Mouse (Mus musculus) forebrain, embryonic 14.5 days (tissue): ENCODE measurements around the gene Fam71f2. TPM values are rescaled to one million over a fixed set of nuclear protein-coding genes. Genes with fewer than 3 reads are reported as not detected.

ENCODE experiments used
- ATAC-seq: fragments of 200-750 bp; cut with Nextera tagmentation; 2 replicates; pipeline ENCODE4 v1.8.0; 2017; ENCODE audit warnings: mild to moderate bottlenecking, moderate library complexity
- DNase-seq: peaks from one replicate; pipeline ENCODE4 v3.0.0-alpha.2; 2015; ENCODE audit warnings: low spot score
- H3K27ac ChIP-seq: fragments of 300-500 bp; sonication (generic); 2 replicates; pipeline ENCODE4 v1.5.1; 2014; ENCODE audit warnings: low read depth, mild to moderate bottlenecking, control low read depth, low read length, moderate library complexity
- H3K27me3 ChIP-seq: fragments of 300-500 bp; sonication (generic); replicated peaks from 2 replicates; pipeline ENCODE4 v1.6.1; 2014; ENCODE audit warnings: low read length, control low read depth, mixed read lengths; ENCODE audit not compliant: control insufficient read depth, insufficient read depth
- H3K36me3 ChIP-seq: fragments of 300-500 bp; sonication (generic); 2 replicates; pipeline ENCODE4 v1.6.1; 2014; ENCODE audit warnings: low read length, control low read depth; ENCODE audit not compliant: control insufficient read depth, insufficient read depth
- H3K4me1 ChIP-seq: fragments of 300-500 bp; sonication (generic); 2 replicates; pipeline ENCODE4 v1.6.1; 2014; ENCODE audit warnings: antibody characterized with exemption, low read length, control low read depth; ENCODE audit not compliant: control insufficient read depth, insufficient read depth
- H3K4me2 ChIP-seq: fragments of 300-500 bp; sonication (generic); 2 replicates; pipeline ENCODE4 v1.6.1; 2014; ENCODE audit warnings: mild to moderate bottlenecking, control low read depth, low read length
- H3K4me3 ChIP-seq: fragments of 300-500 bp; sonication (generic); 2 replicates; pipeline ENCODE4 v1.5.1; 2014; ENCODE audit warnings: low read depth, low read length, control low read depth
- H3K9ac ChIP-seq: fragments of 300-500 bp; sonication (generic); 2 replicates; pipeline ENCODE4 v1.6.1; 2014; ENCODE audit warnings: mild to moderate bottlenecking, low read length, control low read depth, moderate library complexity
- H3K9me3 ChIP-seq: fragments of 300-500 bp; sonication (generic); replicated peaks from 2 replicates; pipeline ENCODE4 v1.6.1; 2016; ENCODE audit warnings: low read length, control low read depth, mixed read lengths; ENCODE audit not compliant: control insufficient read depth
- WGBS: fragments of 180-500 bp; shearing (Covaris S2); extraction: QIAGEN DNeasy Blood & Tissue Kit; methylation state at CpG from one replicate; pipeline ENCODE4 v1.1.7; 2014; 5-methylcytosine and 5-hydroxymethylcytosine counted together
- polyA plus RNA-seq: library from polyadenylated mRNA; unstranded; fragments of >200 nt; fragmentation: Nextera tagmentation; extraction: Ambion mirVana; gene quantifications from 2 replicates; pipeline ENCODE4 v1.2.1, GENCODE M21; 2014

Fam71f2 gene
- polyA plus RNA-seq, 1 experiment from 2014 or later = 1.0 TPM

DNA sequence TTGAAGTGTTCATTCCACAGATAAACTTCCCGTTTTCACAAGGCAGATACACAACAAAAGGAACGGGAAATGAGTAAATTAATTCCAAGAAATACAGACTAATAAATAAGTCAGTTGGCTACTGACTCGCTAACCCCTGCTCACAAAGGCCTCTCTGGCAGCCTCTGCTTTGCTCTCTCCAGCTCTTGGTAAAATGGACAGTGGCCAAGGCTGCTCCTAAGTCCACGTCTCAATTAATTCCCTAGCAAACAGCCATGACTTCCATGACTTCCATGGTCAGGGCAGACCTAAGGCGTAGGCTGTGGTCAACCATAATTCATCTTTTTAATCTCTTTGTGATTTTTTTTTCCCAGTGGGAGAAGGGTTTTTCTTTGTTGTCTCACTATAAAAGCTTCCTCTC, 8.6 kb downstream of the Fam71f2 start:
- Histone ChIP-seq H3K36me3 (no peaks in the 10 kb centered on the region), H3K4me1 (no peaks in the 10 kb centered on the region), H3K9me3 (no peaks in the 10 kb centered on the region), H3K27ac (no peak overlapping the region), H3K4me2 (no peak overlapping the region), H3K4me3 (no peak overlapping the region), H3K9ac (no peak overlapping the region), H3K27me3 (no peaks in the 10 kb centered on the region)
- DNase-seq (no peak), ATAC-seq (no peak)
- 50% methylated on average over 5 of the region's 5 CpGs for WGBS

DNA sequence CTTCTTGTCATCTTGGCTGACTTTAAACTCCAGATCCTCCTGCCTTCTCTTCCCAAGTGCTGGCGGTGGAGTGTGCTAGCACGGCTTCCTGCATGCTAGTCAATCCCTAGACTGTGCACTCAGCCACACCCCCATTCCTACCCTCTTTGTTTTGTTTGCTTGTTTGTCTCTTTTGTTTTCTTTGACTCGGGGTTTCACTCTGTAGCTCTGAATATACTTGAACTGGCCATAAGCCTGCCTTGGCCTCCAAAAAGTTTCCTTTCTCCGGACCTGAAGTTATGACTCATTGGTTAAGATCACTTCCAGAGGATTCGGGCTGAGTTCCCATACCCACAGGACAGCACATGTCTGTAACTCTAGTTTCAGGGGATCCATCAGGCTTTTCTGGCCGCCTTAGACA, 9.3 kb downstream of the Fam71f2 start:
- 55% methylated on average over 6 of the region's 6 CpGs for WGBS
- Histone ChIP-seq H3K27ac (no peak overlapping the region), H3K9ac (no peak overlapping the region), H3K4me3 (no peak overlapping the region), H3K4me1 (no peaks in the 10 kb centered on the region), H3K4me2 (no peak overlapping the region), H3K9me3 (no peaks in the 10 kb centered on the region), H3K27me3 (no peaks in the 10 kb centered on the region), H3K36me3 (no peaks in the 10 kb centered on the region)
- no peak for DNase-seq
- ATAC-seq = no peak

DNA sequence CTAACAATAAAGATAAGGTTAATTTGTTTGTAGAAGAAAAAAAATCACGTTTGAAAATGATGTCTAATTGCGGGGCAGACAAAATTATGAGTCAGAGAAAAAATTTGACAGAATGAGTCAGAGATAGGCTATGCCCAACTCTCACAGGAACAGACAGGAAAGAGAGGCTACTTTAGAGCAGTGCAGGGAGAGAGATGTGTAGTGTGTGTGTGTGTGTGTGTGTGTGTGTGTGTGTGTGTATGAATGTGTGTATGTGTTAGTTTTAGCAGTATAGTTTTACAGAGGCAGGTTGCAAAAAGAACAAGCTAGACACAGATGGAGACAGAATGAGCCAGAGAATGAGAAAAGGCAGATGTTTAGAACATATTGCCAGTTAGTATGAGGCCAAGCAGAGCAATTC, 19.7 kb downstream of the Fam71f2 start:
- Histone ChIP-seq H3K4me1 (no peaks in the 10 kb centered on the region), H3K36me3 (no peaks in the 10 kb centered on the region), H3K27ac (no peak overlapping the region), H3K4me2 (no peak overlapping the region), H3K9ac (no peak overlapping the region), H3K9me3 (no peaks in the 10 kb centered on the region), H3K4me3 (no peak overlapping the region), H3K27me3 (no peaks in the 10 kb centered on the region)
- 73% methylated on average over 2 of the region's 2 CpGs for WGBS
- DNase-seq (no peak), ATAC-seq (no peak)

DNA sequence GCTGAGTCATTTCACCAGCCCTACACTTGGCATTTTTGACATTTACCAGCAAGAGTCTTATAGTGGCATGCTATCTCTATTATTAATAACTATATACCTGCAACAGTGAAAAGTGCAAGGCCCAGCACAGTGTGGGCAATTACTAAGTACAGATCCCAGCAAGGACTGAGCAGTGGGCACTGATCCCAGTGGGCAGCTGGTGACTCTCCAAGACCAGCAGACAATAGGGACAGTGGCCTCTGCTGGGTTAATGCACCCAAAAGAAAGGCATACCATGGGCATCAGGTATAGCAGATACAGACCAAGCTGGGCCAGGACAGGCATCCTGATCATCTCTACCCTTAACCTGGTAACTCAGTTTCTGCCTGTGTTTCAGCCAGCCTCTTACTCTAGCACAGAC, 23.9 kb downstream of the Fam71f2 start:
- DNase-seq (no peak), ATAC-seq (no peak)
- H3K4me2 ChIP-seq = no peak overlapping the region
- H3K27me3 ChIP-seq = no peaks in the 10 kb centered on the region
- H3K4me1 ChIP-seq = no peaks in the 10 kb centered on the region
- no peak overlapping the region for H3K27ac ChIP-seq
- H3K9ac ChIP-seq = no peak overlapping the region
- H3K4me3 ChIP-seq = no peak overlapping the region
- 0 out of 2 replicates have a peak, but pooled peaks cover 3% of the 10 kb centered on the region for H3K9me3 ChIP-seq
- H3K36me3 ChIP-seq = no peaks in the 10 kb centered on the region

DNA sequence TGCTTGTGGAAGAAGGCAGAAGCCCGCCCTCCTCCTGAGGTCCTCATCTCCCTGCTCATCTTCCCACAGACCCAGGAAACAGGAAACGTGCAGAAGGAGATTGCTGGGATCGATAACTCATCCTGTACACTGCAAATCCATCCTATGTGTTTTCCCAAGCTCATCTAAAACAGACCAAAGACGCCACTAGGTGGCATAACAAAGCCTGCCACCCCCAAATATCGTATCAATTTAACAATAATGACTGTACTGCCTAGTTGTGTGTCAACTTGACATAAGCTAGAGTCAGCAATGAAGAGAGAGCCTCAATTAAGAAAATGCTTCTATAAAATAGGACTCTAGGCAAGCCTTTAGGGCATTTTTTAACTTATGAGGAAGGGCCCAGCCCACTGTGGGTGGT, 24.3 kb downstream of the Fam71f2 start:
- Histone ChIP-seq H3K9ac (no peak overlapping the region), H3K27me3 (no peaks in the 10 kb centered on the region), H3K4me1 (no peaks in the 10 kb centered on the region), H3K4me2 (no peak overlapping the region), H3K9me3 (0 out of 2 replicates have a peak, but pooled peaks cover 3% of the 10 kb centered on the region), H3K27ac (no peak overlapping the region), H3K36me3 (no peaks in the 10 kb centered on the region), H3K4me3 (no peak overlapping the region)
- no peak for ATAC-seq
- WGBS = 61% methylated on average over 5 of the region's 5 CpGs
- DNase-seq = no peak

DNA sequence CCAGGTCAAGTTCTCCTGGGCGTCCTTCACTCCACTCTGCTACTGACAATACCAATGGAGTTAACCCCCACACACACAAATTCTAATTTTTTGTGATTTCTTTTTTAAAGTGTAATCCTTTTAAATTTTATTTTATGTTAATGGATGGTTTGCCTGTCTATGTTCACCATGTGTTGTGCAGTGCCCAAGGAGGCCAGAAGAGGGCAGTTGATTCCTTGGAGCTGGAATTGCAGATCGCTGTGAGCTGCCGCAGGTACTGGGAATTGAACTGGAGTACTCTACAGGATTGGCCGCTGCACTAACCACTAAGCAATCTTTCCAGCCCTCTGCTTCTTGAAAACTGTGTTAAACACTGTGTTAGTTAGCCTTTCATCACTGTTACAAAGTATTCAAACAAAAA, 26.1 kb downstream of the Fam71f2 start:
- ATAC-seq = no peak
- DNase-seq = no peak
- H3K27ac ChIP-seq = no peak overlapping the region
- no peaks in the 10 kb centered on the region for H3K27me3 ChIP-seq
- 0 out of 2 replicates have a peak, but pooled peaks cover 3% of the 10 kb centered on the region for H3K9me3 ChIP-seq
- no peaks in the 10 kb centered on the region for H3K36me3 ChIP-seq
- H3K4me3 ChIP-seq = no peak overlapping the region
- H3K9ac ChIP-seq = no peak overlapping the region
- 93% methylated on average over 4 of the region's 4 CpGs for WGBS
- H3K4me2 ChIP-seq = no peak overlapping the region
- H3K4me1 ChIP-seq = no peaks in the 10 kb centered on the region

DNA sequence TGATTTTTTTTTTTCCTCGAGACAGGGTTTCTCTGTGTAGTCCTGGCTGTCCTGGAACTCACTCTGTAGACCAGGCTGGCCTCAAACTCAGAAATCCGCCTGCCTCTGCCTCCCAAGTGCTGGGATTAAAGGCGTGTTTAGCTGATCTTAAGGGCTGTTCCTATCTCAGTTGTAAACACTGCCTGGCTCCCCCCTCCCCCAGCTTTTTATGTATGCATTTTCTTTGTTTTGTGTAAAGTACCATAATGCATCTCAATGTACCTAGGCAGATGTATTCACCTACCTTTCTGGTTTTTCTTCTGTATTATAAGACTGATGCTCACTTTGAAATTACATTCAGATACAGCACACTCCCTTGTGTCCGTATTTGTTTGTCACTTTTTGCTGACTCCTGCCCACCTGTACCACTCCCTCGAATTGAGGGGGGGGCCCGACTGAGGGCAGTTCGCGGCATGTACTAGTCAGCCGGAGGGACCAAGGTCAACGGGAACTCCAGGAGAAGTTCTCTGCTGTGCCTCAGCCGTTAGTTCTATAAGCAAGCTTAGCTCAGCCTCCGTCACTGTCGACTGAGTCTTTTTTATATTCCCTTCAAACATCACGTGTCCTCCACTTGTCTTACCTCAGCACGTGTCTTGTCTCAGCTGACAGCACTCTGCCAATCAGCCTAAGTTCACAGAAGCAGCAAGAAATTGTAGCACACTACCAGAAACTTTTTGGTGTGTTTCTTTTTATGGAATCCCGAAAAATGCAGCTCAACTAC, 29.6 kb downstream of the Fam71f2 start:
- Histone ChIP-seq H3K9ac (no peak overlapping the region), H3K36me3 (no peaks in the 10 kb centered on the region), H3K27me3 (no peaks in the 10 kb centered on the region), H3K4me3 (no peak overlapping the region), H3K27ac (no peak overlapping the region), H3K9me3 (0 out of 2 replicates have a peak, but pooled peaks cover 3% of the 10 kb centered on the region), H3K4me1 (no peaks in the 10 kb centered on the region), H3K4me2 (no peak overlapping the region)
- ATAC-seq = no peak
- no peak for DNase-seq
- WGBS = 89% methylated on average over 16 of the region's 16 CpGs

DNA sequence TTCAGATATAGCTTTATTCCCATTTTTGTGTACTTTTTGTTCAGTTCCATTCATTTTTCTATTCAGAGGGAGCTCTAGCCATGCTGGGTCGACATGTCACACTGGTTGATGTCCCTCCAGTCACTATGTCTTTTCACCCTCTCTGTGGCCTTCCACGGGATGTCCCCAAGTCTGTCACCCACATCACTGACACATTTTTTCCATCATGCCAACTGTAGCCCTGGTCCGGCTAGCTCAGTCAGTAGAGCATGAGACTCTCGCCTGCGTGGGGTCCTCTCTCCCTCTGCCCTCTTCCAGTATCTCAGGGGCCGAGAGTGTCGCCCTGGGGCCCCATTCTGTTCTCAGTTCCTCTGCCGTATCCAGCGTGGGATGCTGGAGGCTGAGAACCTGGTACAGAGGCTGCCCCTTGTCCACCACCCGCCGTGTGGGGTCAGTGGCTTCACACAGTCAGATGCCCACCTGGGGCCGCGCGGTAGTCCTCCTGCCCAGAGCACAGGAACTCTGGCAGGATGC, 34.4 kb downstream of the Fam71f2 start:
- WGBS = 69% methylated on average over 14 of the region's 14 CpGs

DNA sequence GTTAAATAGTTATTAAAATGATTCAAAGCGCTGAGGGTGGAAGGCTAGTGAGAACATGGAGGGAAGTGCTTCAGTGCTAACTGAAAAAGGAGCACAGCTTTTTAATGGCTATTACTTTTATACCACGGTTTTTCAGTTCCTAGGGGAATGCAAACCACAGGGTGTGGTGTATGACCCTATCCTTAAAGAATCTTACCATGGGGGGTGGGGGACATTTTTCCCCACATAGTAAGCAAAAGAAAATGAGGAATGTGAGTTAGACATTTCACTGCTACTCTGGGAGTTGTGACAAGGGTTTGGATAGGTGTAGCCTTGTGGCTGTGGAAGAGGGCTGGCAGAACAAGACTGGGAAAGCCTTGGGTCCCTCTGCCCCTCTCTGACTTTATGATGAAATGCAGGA, 37.9 kb downstream of the Fam71f2 start:
- Histone ChIP-seq H3K4me3 (no peak overlapping the region), H3K9ac (no peak overlapping the region), H3K9me3 (no peaks in the 10 kb centered on the region), H3K36me3 (no peaks in the 10 kb centered on the region), H3K27me3 (no peaks in the 10 kb centered on the region), H3K4me1 (no peaks in the 10 kb centered on the region), H3K27ac (no peak overlapping the region), H3K4me2 (no peak overlapping the region)
- no peak for DNase-seq
- no peak for ATAC-seq
- WGBS = 81% methylated on average over 2 of the region's 2 CpGs

More for the DNA sequence above, 34.4 kb downstream of the Fam71f2 start:
- H3K4me3 ChIP-seq = no peak overlapping the region
- H3K9ac ChIP-seq = no peak overlapping the region
- no peak for DNase-seq
- no peaks in the 10 kb centered on the region for H3K4me1 ChIP-seq
- H3K36me3 ChIP-seq = no peaks in the 10 kb centered on the region
- H3K27ac ChIP-seq = no peak overlapping the region
- no peak overlapping the region for H3K4me2 ChIP-seq
- H3K9me3 ChIP-seq = no peaks in the 10 kb centered on the region
- ATAC-seq = no peak
- H3K27me3 ChIP-seq = no peaks in the 10 kb centered on the region
